Mouse (Mus musculus) ES-Bruce4 (cell line): Measurements from ENCODE around the gene Traf7. TPM values are rescaled to one million over a fixed set of nuclear protein-coding genes. Genes with fewer than 3 reads are reported as not detected.

ENCODE experiments used
- H3K27ac ChIP-seq: 2 replicates; pipeline ENCODE4 v1.5.1; 2012; ENCODE audit warnings: low read length, inconsistent platforms; ENCODE audit not compliant: insufficient read depth
- H3K27me3 ChIP-seq: 2 replicates; pipeline ENCODE4 v1.6.1; 2012; ENCODE audit warnings: mild to moderate bottlenecking, low read length, inconsistent platforms; ENCODE audit not compliant: control insufficient read depth, poor library complexity, insufficient read depth, severe bottlenecking
- H3K36me3 ChIP-seq: 2 replicates; pipeline ENCODE4 v1.6.1; 2012; ENCODE audit warnings: inconsistent platforms, mild to moderate bottlenecking, low read length, moderate library complexity; ENCODE audit not compliant: control insufficient read depth, poor library complexity, insufficient read depth, severe bottlenecking
- H3K4me1 ChIP-seq: one replicate; pipeline ENCODE4 v1.8.1; 2011; ENCODE audit warnings: low read length; ENCODE audit not compliant: control insufficient read depth, insufficient read depth
- H3K4me3 ChIP-seq: 2 replicates; pipeline ENCODE4 v1.5.1; 2011; ENCODE audit warnings: low read depth, mild to moderate bottlenecking, low read length
- H3K9ac ChIP-seq: 2 replicates; pipeline ENCODE4 v1.6.1; 2012; ENCODE audit warnings: low read depth, mild to moderate bottlenecking, inconsistent platforms; ENCODE audit not compliant: poor library complexity, severe bottlenecking
- H3K9me3 ChIP-seq: replicated peaks from 2 replicates; pipeline ENCODE4 v1.6.1; 2012; ENCODE audit warnings: mild to moderate bottlenecking, low read length, inconsistent platforms; ENCODE audit not compliant: control insufficient read depth, poor library complexity, insufficient read depth, severe bottlenecking
- CTCF ChIP-seq: IDR thresholded peaks from one replicate; pipeline ENCODE4 v1.8.1; 2011; ENCODE audit warnings: low read depth, low read length
- EP300 ChIP-seq: IDR thresholded peaks from 2 replicates; pipeline ENCODE4 v1.6.1; 2011; ENCODE audit warnings: low read depth, low read length; ENCODE audit not compliant: insufficient read depth
- POLR2A ChIP-seq: IDR thresholded peaks from one replicate; pipeline ENCODE4 v1.8.1; 2011; ENCODE audit warnings: low read length; ENCODE audit not compliant: insufficient read depth
- polyA plus RNA-seq: library from polyadenylated mRNA; stranded (reverse); fragments of >200 nt; gene quantifications from 2 replicates; pipeline ENCODE4 v1.2.4, GENCODE M21; 2011; ENCODE audit warnings: low read depth; ENCODE audit not compliant: missing spikeins, insufficient read depth, insufficient read length

Traf7 gene
- polyA plus RNA-seq, 1 experiment = 145 TPM

GRCm38 (mm10) chr17:24474557-24474956 lies 53.2 kb downstream of the Traf7 start:
- TF ChIP-seq EP300 (no peak), CTCF (no peak), POLR2A (no peak)
- H3K4me3 ChIP-seq = no peak overlapping the region
- H3K27ac ChIP-seq = no peak overlapping the region
- H3K9me3 ChIP-seq = no peaks in the 10 kb centered on the region
- no peak overlapping the region for H3K9ac ChIP-seq
- H3K27me3 ChIP-seq = no peaks in the 10 kb centered on the region
- peaks cover 1% of the 10 kb centered on the region for H3K4me1 ChIP-seq
- peaks cover 5% of the 10 kb centered on the region; the same call in 1 of the 2 replicates for H3K36me3 ChIP-seq

DNA sequence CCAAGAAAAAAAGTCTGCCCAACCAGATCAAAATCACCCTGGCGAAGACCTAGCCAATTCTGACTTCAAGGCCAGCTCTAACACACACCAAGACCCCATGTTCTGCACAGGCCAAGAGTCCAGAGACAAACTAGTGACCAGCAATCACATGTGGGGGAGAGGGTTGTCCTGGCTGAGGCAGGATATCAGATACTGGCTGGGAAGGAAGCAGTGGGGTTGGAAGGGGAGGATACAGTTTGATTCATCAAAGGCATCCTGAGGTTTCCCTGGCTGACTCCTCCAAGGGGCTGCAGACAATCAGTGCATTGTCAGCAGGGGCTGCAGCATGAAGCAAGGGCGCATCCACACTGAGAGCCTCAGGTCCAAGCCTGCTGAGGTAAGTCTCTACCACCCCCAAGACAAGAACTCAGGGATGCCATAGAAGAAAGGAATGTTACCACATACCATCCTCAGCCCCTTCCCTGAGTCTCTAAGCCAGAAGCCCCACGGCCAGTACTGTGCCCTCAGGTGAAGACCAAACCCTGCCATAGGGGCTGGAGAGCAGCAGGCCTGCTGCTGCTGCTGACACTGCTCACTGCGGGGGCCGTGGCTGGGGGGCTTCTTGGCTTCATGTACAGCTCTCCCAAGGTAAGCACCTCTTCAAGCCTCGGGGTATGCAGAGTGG lies 54.0 kb downstream of the Traf7 start, which contains the start of gene Bricd5:
Bricd5 (plus strand) TSS at position 273 of the 664 bp plus-strand sequence.
- H3K9me3 ChIP-seq = no peaks in the 10 kb centered on the region
- no peak for TF ChIP-seq POLR2A
- no peak within 1 kb of the TSS for H3K9ac ChIP-seq
- peaks cover 5% of the 10 kb centered on the region; the same call in 1 of the 2 replicates for H3K36me3 ChIP-seq
- H3K27me3 ChIP-seq = no peaks in the 10 kb centered on the region
- peaks cover 1% of the 10 kb centered on the region for H3K4me1 ChIP-seq
- no peak within 1 kb of the TSS for H3K27ac ChIP-seq
- no peak within 1 kb of the TSS for H3K4me3 ChIP-seq

- H3K9ac ChIP-seq = no peak overlapping the region
- H3K4me1 ChIP-seq = peaks cover 1% of the 10 kb centered on the region
- H3K4me3 ChIP-seq = no peak overlapping the region
- no peak overlapping the region for H3K27ac ChIP-seq
- no peaks in the 10 kb centered on the region for H3K27me3 ChIP-seq
- H3K36me3 ChIP-seq = peaks cover 5% of the 10 kb centered on the region; the same call in 1 of the 2 replicates
- no peaks in the 10 kb centered on the region for H3K9me3 ChIP-seq
- TF ChIP-seq POLR2A (no peak), EP300 (no peak), CTCF (no peak)
Measured at GRCm38 (mm10) chr17:24472512-24472911, 55.2 kb downstream of the Traf7 start.

DNA sequence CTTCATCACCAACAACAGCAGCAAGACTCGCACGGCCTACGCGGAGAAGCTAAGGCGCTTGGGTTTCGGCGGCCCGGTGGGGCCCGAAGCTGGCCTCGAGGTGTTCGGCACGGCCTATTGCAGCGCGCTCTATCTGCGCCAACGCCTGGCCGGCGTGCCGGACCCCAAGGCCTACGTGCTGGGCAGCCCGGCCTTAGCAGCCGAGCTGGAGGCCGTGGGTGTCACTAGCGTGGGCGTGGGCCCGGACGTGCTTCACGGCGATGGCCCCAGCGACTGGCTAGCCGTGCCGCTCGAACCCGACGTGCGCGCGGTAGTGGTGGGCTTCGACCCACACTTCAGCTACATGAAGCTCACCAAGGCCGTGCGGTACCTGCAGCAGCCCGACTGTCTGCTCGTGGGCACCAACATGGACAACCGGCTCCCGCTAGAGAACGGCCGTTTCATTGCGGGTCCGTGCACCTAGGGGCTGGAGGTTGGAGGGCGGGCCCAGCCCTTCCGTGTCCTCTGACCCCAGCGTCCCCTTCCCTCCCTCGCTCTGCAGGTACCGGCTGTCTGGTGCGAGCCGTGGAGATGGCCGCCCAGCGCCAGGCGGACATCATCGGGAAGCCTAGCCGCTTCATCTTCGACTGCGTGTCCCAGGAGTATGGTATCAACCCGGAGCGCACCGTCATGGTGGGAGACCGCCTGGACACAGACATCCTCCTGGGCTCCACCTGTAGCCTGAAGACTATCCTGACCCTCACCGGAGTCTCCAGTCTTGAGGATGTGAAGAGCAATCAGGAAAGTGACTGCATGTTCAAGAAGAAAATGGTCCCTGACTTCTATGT lies 56.8 kb downstream of the Traf7 start:
- Histone ChIP-seq H3K4me1 (peaks cover 1% of the 10 kb centered on the region), H3K9ac (peak overlapping the region; percentile 81), H3K27me3 (no peaks in the 10 kb centered on the region), H3K9me3 (no peaks in the 10 kb centered on the region), H3K36me3 (no peaks in the 10 kb centered on the region; the same call in 1 of the 2 replicates), H3K27ac (no peak overlapping the region), H3K4me3 (peak overlapping the region; percentile 71)
- TF ChIP-seq POLR2A (no peak), CTCF (no peak), EP300 (no peak)

- H3K9me3 ChIP-seq = no peaks in the 10 kb centered on the region
- peaks cover 1% of the 10 kb centered on the region for H3K4me1 ChIP-seq
- peaks cover 3% of the 10 kb centered on the region; the same call in 1 of the 2 replicates for H3K36me3 ChIP-seq
- H3K27ac ChIP-seq = peak within 1 kb of the TSS; percentile 47
- H3K27me3 ChIP-seq = no peaks in the 10 kb centered on the region
- TF ChIP-seq EP300 (no peak), CTCF (no peak), POLR2A (peak; percentile 54)
- peak within 1 kb of the TSS; percentile 81 for H3K9ac ChIP-seq
- H3K4me3 ChIP-seq = peak within 1 kb of the TSS; percentile 93
Measured at GRCm38 (mm10) chr17:24469910-24470602, 57.7 kb downstream of the Traf7 start, which contains the start of the genes E4f1 and Pgp. Gene E4f1, minus strand, starts transcription at chr17:24470313. Gene Pgp, plus strand, starts transcription at chr17:24470392.
